Mouse (Mus musculus): Measurements from ENCODE around the gene Sidt1. TPM values are rescaled to one million over a fixed set of nuclear protein-coding genes. Genes with fewer than 3 reads are reported as not detected.

Gene Sidt1
- polyA plus RNA-seq, 1 experiment from 2014 or later: 1.1 TPM

DNA sequence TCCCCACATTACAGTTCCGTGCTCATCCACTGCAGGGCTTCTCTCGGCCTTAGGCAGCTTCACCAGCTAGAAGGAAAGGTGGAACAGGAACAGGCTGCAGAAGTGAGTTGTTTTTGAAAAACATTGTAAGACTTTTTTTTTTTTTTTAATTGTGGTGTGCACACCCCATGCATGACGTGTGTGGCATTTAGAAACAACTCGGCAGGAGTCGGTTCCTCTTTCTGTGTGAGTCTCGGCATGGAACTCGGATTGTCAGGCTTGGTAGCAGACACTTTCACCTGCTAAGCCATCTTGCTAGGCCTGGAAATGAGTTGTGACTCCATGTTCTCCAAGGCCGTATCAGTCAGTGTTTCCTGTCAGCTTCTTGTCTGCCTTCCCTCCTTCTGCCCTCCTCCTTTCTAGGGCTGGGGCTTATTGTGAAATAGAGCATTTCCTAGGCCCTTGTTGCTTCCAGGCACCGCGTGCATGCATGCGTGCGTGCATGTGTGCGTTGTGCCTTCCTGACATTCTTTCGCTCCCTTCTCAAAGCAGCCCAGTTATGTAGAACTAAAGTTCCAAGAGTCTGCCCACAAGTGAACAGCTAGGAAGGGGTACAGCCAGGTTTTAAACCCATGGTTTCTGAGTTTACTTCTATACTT lies 133.8 kb downstream of the Sidt1 start:
- no peaks in the 10 kb centered on the region for H3K4me1 ChIP-seq (replicated peaks)
- peaks cover 12% of the 10 kb centered on the region; the same call in 1 of the 2 replicates for H3K36me3 ChIP-seq
- 92% methylated on average over 14 of the region's 14 CpGs for WGBS
- H3K4me3 ChIP-seq (replicated peaks): no peak overlapping the region
- no peaks in the 10 kb centered on the region for H3K9me3 ChIP-seq
- H3K27me3 ChIP-seq (replicated peaks): no peaks in the 10 kb centered on the region
- ATAC-seq: no peak
- H3K4me2 ChIP-seq (replicated peaks): no peak overlapping the region
- H3K9ac ChIP-seq: no peak overlapping the region
- H3K27ac ChIP-seq: no peak overlapping the region

DNA sequence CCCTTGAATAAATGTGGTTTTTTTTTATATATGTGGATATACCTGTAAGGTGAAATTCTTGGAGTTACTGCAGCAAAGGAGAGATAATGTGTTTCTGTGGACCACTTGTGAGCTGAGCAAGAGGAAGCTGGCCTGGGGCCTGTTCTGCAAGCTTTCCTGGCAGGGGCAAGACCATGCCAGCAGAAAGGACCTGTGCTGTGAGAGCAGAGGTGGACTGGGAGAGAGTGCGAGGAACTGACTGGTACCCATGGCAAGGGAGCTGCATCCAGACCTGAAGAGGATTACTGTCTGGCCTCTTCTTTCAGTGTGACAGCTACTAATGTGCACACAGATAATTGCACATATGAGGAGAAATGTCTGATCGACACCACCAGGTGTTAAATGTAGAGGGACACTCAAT lies 142.0 kb downstream of the Sidt1 start:
- Histone ChIP-seq H3K4me3 (replicated peaks) (no peak overlapping the region), H3K9me3 (no peaks in the 10 kb centered on the region), H3K4me1 (replicated peaks) (no peaks in the 10 kb centered on the region), H3K27ac (no peak overlapping the region), H3K9ac (no peak overlapping the region), H3K27me3 (replicated peaks) (no peaks in the 10 kb centered on the region), H3K4me2 (replicated peaks) (no peak overlapping the region), H3K36me3 (no peaks in the 10 kb centered on the region)
- no peak for ATAC-seq
- WGBS: 97% methylated on average over 2 of the region's 2 CpGs

Other genes with a start within 250 kb of the Sidt1 start
- 61.0 and 64.0 TPM in 2 replicates for gene Atp6v1a, start 193.5 kb downstream of the Sidt1 start, polyA plus RNA-seq (2015; fragmentation: Nextera tagmentation; extraction: Ambion mirVana)
- gene Naa50, start 193.4 kb downstream of the Sidt1 start, polyA plus RNA-seq (2015; fragmentation: Nextera tagmentation; extraction: Ambion mirVana): 94.2 and 109 TPM in 2 replicates
- gene Usf3, start 159.9 kb downstream of the Sidt1 start, polyA plus RNA-seq (2015; fragmentation: Nextera tagmentation; extraction: Ambion mirVana): 2.6 and 3.0 TPM in 2 replicates
- 19.5 and 22.2 TPM in 2 replicates for gene Spice1, start 13.9 kb upstream of the Sidt1 start, polyA plus RNA-seq (2015; fragmentation: Nextera tagmentation; extraction: Ambion mirVana)
- gene Cfap44, start 61.6 kb upstream of the Sidt1 start, polyA plus RNA-seq (2015; fragmentation: Nextera tagmentation; extraction: Ambion mirVana): 0.14 and 0.38 TPM in 2 replicates
- 9.8 and 10.3 TPM in 2 replicates for gene Boc, start 225.7 kb upstream of the Sidt1 start, polyA plus RNA-seq (2015; fragmentation: Nextera tagmentation; extraction: Ambion mirVana)